Mouse (Mus musculus) urinary bladder, postnatal 25 days (tissue): ENCODE results near the gene Mup10.
"Not testable (repeated sequence)": the region's sequence is repeated elsewhere in the genome, so short reads cannot be mapped to it uniquely, and the experiment has no call there.

Experiments used
- DNase-seq: peaks from one replicate; pipeline ENCODE4 v3.0.0; 2022; ENCODE audit warnings: low spot score

Gene Mup10

GRCm38 (mm10) chr4:60582099-60582498 is at the start of gene Mup10:
Gene Mup10 (minus strand): TSS chr4:60582199.
- not testable (repeated sequence) for DNase-seq
